Mouse (Mus musculus) intestine, postnatal 0 days (tissue): ENCODE measurements around the gene Tiam1. TPM values are rescaled to one million over a fixed set of nuclear protein-coding genes. Genes with fewer than 3 reads are reported as not detected.

Experiments used
- ATAC-seq: fragments of 200-750 bp; cut with Nextera tagmentation; 2 replicates; pipeline ENCODE4 v1.8.0; 2017; ENCODE audit warnings: mild to moderate bottlenecking, moderate TSS enrichment, moderate library complexity
- H3K27ac ChIP-seq: fragments of 300-500 bp; sonication (generic); 2 replicates; pipeline ENCODE4 v1.5.1; 2014; ENCODE audit warnings: mild to moderate bottlenecking, low read depth, low read length, moderate library complexity
- H3K27me3 ChIP-seq: fragments of 300-500 bp; sonication (generic); replicated peaks from 2 replicates; pipeline ENCODE4 v1.6.1; 2014; ENCODE audit warnings: low read length, mixed read lengths; ENCODE audit not compliant: control insufficient read depth, insufficient read depth
- H3K36me3 ChIP-seq: fragments of 300-500 bp; sonication (generic); 2 replicates; pipeline ENCODE4 v1.6.1; 2014; ENCODE audit warnings: mild to moderate bottlenecking, moderate library complexity; ENCODE audit not compliant: control insufficient read depth, insufficient read depth
- H3K4me1 ChIP-seq: fragments of 300-500 bp; sonication (generic); replicated peaks from 2 replicates; pipeline ENCODE4 v1.6.1; 2014; ENCODE audit warnings: antibody characterized with exemption, low read length, mixed read lengths; ENCODE audit not compliant: control insufficient read depth, insufficient read depth
- H3K4me2 ChIP-seq: fragments of 300-500 bp; sonication (generic); replicated peaks from 2 replicates; pipeline ENCODE4 v1.6.1; 2014; ENCODE audit warnings: low read depth, mild to moderate bottlenecking, moderate library complexity
- H3K4me3 ChIP-seq: fragments of 300-500 bp; sonication (generic); 2 replicates; pipeline ENCODE4 v1.5.1; 2014; ENCODE audit warnings: low read depth, low read length
- H3K9ac ChIP-seq: fragments of 300-500 bp; sonication (generic); 2 replicates; pipeline ENCODE4 v1.6.1; 2014; ENCODE audit warnings: mild to moderate bottlenecking, low read depth, low read length
- H3K9me3 ChIP-seq: fragments of 300-500 bp; sonication (generic); 2 replicates; pipeline ENCODE4 v1.6.1; 2016; ENCODE audit warnings: mixed run types; ENCODE audit not compliant: control insufficient read depth
- CTCF ChIP-seq: sonication (generic); IDR thresholded peaks from 2 replicates; pipeline ENCODE4 v1.5.1; 2016; ENCODE audit warnings: low read depth, mild to moderate bottlenecking, control low read depth, antibody characterized with exemption, moderate library complexity
- WGBS: fragments of 180-500 bp; shearing (Covaris S2); extraction: QIAGEN DNeasy Blood & Tissue Kit; methylation state at CpG from one replicate; pipeline ENCODE4 v1.1.7; 2014; 5-methylcytosine and 5-hydroxymethylcytosine counted together
- polyA plus RNA-seq: library from polyadenylated mRNA; unstranded; fragments of >200 nt; fragmentation: Nextera tagmentation; extraction: Ambion mirVana; gene quantifications from 2 replicates; pipeline ENCODE4 v1.2.1, GENCODE M21; 2015

The Tiam1 gene
- polyA plus RNA-seq, 1 experiment from 2014 or later: 3.3 TPM

DNA sequence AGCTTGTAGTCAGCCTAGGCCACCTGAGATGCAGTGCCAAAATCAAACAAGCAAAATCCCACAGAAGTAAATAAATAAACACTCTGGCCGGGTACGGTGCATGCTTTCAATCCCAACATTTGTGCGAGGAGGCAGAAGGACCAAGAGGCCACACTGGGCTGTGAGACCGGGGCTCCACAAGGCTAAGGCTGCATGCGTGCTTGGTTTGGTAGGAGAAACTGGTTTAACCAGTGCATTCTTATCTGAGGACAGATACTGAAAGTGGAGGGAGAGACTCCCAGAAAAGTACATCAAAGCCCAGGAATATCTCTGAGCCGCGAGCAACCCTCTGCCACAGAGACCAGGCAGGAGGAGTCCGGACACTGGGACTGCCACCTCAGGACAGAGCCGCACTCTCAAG, 5.8 kb upstream of the Tiam1 start:
- no peak overlapping the region for H3K9ac ChIP-seq
- no peaks in the 10 kb centered on the region for H3K36me3 ChIP-seq
- H3K9me3 ChIP-seq: no peaks in the 10 kb centered on the region
- no peak overlapping the region for H3K4me2 ChIP-seq
- H3K4me3 ChIP-seq: no peak overlapping the region
- H3K27me3 ChIP-seq: no peaks in the 10 kb centered on the region
- 42% methylated on average over 9 of the region's 9 CpGs for WGBS
- H3K27ac ChIP-seq: no peak overlapping the region
- peaks cover 4% of the 10 kb centered on the region for H3K4me1 ChIP-seq
- no peak for TF ChIP-seq CTCF
- no peak for ATAC-seq

GRCm38 (mm10) chr16:90145244-90145643, 1.7 kb upstream of the Tiam1 start:
- Histone ChIP-seq H3K36me3 (no peaks in the 10 kb centered on the region), H3K4me2 (no peak overlapping the region)
- WGBS: 38% methylated on average over 1 of the region's 1 CpGs

GRCm38 (mm10) chr16:90144541-90144940, 972 bp upstream of the Tiam1 start:
- H3K9ac ChIP-seq: no peak overlapping the region

More at GRCm38 (mm10) chr16:90145244-90145643, 1.7 kb upstream of the Tiam1 start:
- Histone ChIP-seq H3K9ac (no peak overlapping the region), H3K4me3 (no peak overlapping the region), H3K27ac (no peak overlapping the region), H3K4me1 (peaks cover 4% of the 10 kb centered on the region), H3K9me3 (no peaks in the 10 kb centered on the region), H3K27me3 (no peaks in the 10 kb centered on the region)
- no peak for TF ChIP-seq CTCF
- ATAC-seq: no peak

GRCm38 (mm10) chr16:90143416-90143759, 181 bp downstream of the Tiam1 start:
- H3K4me1 ChIP-seq: peaks cover 4% of the 10 kb centered on the region
- no peak overlapping the region for H3K27ac ChIP-seq
- H3K4me3 ChIP-seq: peak overlapping the region; percentile 59
- H3K27me3 ChIP-seq: no peaks in the 10 kb centered on the region
- WGBS: under 1% methylated on average over 21 of the region's 21 CpGs
- no peaks in the 10 kb centered on the region for H3K36me3 ChIP-seq
- TF ChIP-seq CTCF: no peak
- no peaks in the 10 kb centered on the region for H3K9me3 ChIP-seq
- H3K9ac ChIP-seq: peak overlapping the region; percentile 51
- ATAC-seq: peak; percentile 12; the same call in 1 of the 2 replicates
- H3K4me2 ChIP-seq: peak overlapping the region; percentile 98

More at GRCm38 (mm10) chr16:90144541-90144940, 972 bp upstream of the Tiam1 start:
- Histone ChIP-seq H3K36me3 (no peaks in the 10 kb centered on the region), H3K4me2 (peak overlapping the region; percentile 98), H3K27me3 (no peaks in the 10 kb centered on the region), H3K27ac (no peak overlapping the region), H3K4me1 (peaks cover 4% of the 10 kb centered on the region), H3K9me3 (no peaks in the 10 kb centered on the region), H3K4me3 (peak overlapping the region; percentile 59)
- 4% methylated on average over 13 of the region's 13 CpGs for WGBS
- no peak for TF ChIP-seq CTCF
- no peak for ATAC-seq

- no peaks in the 10 kb centered on the region for H3K36me3 ChIP-seq
- ATAC-seq: no peak
- H3K27ac ChIP-seq: no peak overlapping the region
- no peaks in the 10 kb centered on the region for H3K27me3 ChIP-seq
- H3K4me3 ChIP-seq: peak overlapping the region; percentile 59
- H3K9ac ChIP-seq: peak overlapping the region; percentile 51
- H3K4me1 ChIP-seq: peaks cover 4% of the 10 kb centered on the region
- no peaks in the 10 kb centered on the region for H3K9me3 ChIP-seq
- no peak for TF ChIP-seq CTCF
- H3K4me2 ChIP-seq: peak overlapping the region; percentile 98
- under 1% methylated on average over 57 of the region's 57 CpGs for WGBS
These were observed 774 bp downstream of the Tiam1 start for GRCm38 (mm10) chr16:90142574-90143415.

- Histone ChIP-seq H3K36me3 (no peaks in the 10 kb centered on the region), H3K9ac (0 out of 2 replicates have a peak overlapping the region, but pooled peaks have one; percentile 7), H3K4me3 (peak overlapping the region; percentile 59), H3K27ac (no peak overlapping the region), H3K9me3 (no peaks in the 10 kb centered on the region), H3K27me3 (no peaks in the 10 kb centered on the region), H3K4me2 (peak overlapping the region; percentile 98), H3K4me1 (peaks cover 4% of the 10 kb centered on the region)
- 3% methylated on average over 20 of the region's 20 CpGs for whole genome bisulfite sequencing
- no peak for TF ChIP-seq CTCF
- no peak for ATAC-seq
These were observed 1.4 kb downstream of the Tiam1 start for GRCm38 (mm10) chr16:90142247-90142573.
